Mouse (Mus musculus) urinary bladder, postnatal 4 days (tissue): Measurements from ENCODE around the gene Arid4b.
A peak's percentile ranks its signal among the peaks of the same experiment; 100 is the strongest.

Experiments
- DNase-seq, 2 experiments: peaks; one replicate each; pipeline ENCODE4 v3.0.0; 2021 to 2022; ENCODE audit warnings: low spot score in 2 of 2

Gene Arid4b

GRCm38 (mm10) chr13:14062209-14063012, 621 bp upstream of the Arid4b start:
- no peak for DNase-seq

- no peak for DNase-seq
These were observed 875 bp downstream of the Arid4b start for GRCm38 (mm10) chr13:14063942-14064271.

GRCm38 (mm10) chr13:14064341-14065027, 1.5 kb downstream of the Arid4b start:
- DNase-seq, result peak; percentile 31 to 60

- DNase-seq, result no peak
These were observed 2.0 kb downstream of the Arid4b start for GRCm38 (mm10) chr13:14065028-14065380.

GRCm38 (mm10) chr13:14065701-14066100, 2.7 kb downstream of the Arid4b start:
- DNase-seq, result no peak

DNA sequence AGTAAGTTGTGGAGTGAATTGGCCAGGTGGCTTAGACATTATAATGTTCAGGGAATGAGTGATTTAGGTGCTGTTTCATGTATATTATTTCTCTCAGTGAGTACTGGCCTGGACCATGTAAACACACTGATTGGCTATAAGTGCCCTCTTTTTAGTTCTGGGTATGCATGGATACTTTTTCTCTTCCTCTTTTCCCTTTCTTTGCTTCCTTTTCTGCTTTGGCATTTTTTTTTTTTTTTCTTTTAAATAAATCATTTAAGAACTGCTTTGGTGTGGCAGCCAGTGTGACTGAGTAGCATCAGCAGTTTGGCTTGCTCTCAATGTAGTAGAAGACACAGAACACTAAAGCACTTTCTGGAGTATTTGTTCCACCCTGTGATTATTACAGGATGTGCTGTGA, 5.0 kb downstream of the Arid4b start:
- DNase-seq, result no peak

- DNase-seq, result no peak
These were observed 6.3 kb downstream of the Arid4b start for GRCm38 (mm10) chr13:14069291-14069690.

GRCm38 (mm10) chr13:14074371-14074770, 11.3 kb downstream of the Arid4b start:
- DNase-seq, result no peak

GRCm38 (mm10) chr13:14075326-14075725, 12.3 kb downstream of the Arid4b start:
- DNase-seq, result no peak

DNA sequence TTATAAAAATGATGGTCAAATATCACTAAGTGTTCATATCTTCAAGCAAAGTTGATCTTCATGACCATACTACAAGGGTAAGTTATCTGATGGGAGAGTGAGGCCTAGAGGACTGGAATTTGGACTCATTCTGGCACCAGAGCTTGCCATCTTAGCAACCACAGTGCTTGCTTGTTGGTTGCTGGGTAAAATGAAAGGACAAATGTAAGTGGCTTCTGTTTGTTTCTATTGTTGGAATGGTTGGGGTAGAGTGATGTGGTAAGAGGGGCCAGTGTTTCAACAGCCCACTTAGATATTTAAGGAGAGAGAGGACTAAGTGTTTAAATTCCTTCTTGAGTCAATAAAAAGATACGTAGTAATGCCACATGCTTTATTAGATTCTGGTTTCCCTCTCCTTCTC, 25.6 kb downstream of the Arid4b start:
- no peak for DNase-seq

GRCm38 (mm10) chr13:14103026-14103425, 40.0 kb downstream of the Arid4b start:
- DNase-seq, result no peak

- DNase-seq, result no peak
These were observed 47.3 kb downstream of the Arid4b start for GRCm38 (mm10) chr13:14110154-14110873.

DNA sequence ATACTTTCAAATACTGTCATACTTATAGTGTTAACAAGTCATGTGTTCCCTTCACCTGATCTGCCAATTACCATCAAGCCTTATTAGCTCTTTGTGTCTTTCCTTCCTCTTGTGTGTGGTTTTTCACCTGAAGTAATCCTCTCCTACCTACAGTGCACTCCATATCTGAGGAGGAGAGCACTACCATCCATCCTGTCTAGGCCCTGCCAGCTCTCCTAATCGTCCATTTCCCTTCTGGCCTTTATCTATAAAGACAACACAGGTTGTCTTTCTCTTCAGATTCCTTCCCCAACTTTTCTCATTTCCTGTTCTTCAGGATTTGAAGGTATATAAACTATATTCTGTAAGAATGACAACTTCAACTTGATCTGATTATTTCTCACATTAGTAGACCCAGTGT, 48.1 kb downstream of the Arid4b start:
- DNase-seq, result no peak

DNA sequence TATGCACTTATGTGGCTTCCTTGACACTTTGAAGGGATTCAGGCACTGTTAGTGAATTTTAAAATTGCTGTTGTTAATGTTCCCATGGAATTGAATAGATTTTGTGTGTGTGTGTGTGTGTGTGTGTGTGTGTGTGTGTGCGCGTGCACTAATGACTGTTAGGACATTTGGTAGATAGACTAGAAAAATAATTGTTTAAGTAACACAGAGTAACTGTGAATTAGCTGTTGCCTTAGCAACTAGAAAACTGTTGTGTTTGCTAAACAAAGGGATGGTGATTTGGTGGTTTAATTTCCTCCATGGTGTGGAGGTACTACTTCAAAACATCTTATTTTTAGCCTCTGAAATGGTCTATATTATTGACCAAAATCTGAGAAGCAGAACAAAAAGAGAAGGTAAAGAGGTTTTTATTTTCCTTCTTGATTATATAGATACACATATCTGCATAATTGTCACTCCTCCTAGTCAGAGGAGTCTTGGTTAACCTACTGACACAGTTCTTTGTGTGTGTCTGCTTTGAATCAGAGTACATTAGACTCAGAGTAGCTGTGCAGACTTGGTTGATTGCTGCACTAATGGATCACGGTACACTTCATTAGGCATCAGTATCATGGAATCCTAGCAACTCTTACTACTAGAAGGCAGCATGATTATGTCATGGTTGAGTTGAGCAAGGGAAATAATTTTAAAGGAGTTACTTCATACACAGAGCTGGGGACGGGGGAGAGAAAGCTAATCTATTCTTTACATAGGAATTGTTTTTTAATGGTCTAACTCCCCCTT, 50.9 kb downstream of the Arid4b start:
- DNase-seq, result no peak

GRCm38 (mm10) chr13:14115805-14116204, 52.8 kb downstream of the Arid4b start:
- DNase-seq, result no peak

- no peak for DNase-seq
These were observed 68.6 kb downstream of the Arid4b start for GRCm38 (mm10) chr13:14131651-14132050.

GRCm38 (mm10) chr13:14142294-14142966, 79.4 kb downstream of the Arid4b start:
- no peak for DNase-seq

GRCm38 (mm10) chr13:14177989-14178388, 115.0 kb downstream of the Arid4b start:
- no peak for DNase-seq

GRCm38 (mm10) chr13:14179669-14180068, 116.6 kb downstream of the Arid4b start:
- DNase-seq, result no peak

DNA sequence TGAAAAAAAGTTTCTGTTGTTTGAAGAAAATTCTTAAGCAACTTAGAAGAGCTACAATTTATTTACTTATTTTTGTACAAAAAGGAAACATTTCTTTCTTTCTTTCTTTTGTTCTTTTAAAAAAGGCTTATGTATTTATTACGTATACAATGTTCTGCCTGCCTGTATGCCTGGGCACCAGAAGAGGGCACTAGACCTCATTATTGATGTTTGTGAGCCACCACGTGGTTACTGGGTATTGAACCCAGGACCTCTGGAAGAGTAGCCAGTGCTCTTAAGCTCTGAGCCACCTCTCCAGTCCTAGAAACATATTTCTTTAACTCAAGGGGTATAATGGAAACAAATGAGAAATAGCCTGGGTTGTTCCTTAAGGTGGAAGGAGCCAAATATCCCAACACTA, 182.9 kb downstream of the Arid4b start:
- no peak for DNase-seq
